Mouse (Mus musculus) heart, embryonic 16.5 days (tissue): ENCODE data around the gene Ttc8. TPM values are rescaled to one million over a fixed set of nuclear protein-coding genes. Genes with fewer than 3 reads are reported as not detected.
A peak's percentile ranks its signal among the peaks of the same experiment; 100 is the strongest.
"Not testable (repeated sequence)": the region's sequence is repeated elsewhere in the genome, so short reads cannot be mapped to it uniquely, and the experiment has no call there.

Experiments
- ATAC-seq: fragments of 200-750 bp; cut with Nextera tagmentation; replicated peaks from 2 replicates; pipeline ENCODE4 v1.8.0; 2017; ENCODE audit warnings: moderate number of reproducible peaks; ENCODE audit not compliant: insufficient read depth, low FRiP score; ENCODE audit errors: extremely low read depth
- H3K27ac ChIP-seq: fragments of 300-500 bp; sonication (generic); 2 replicates; pipeline ENCODE4 v1.5.1; 2014; ENCODE audit warnings: mild to moderate bottlenecking, low read length, control low read depth, moderate library complexity
- H3K27me3 ChIP-seq: fragments of 300-500 bp; sonication (generic); 2 replicates; pipeline ENCODE4 v1.6.1; 2014; ENCODE audit warnings: low read length, mixed read lengths; ENCODE audit not compliant: control insufficient read depth, insufficient read depth
- H3K36me3 ChIP-seq: fragments of 300-500 bp; sonication (generic); 2 replicates; pipeline ENCODE4 v1.6.1; 2014; ENCODE audit not compliant: control insufficient read depth, insufficient read depth
- H3K4me1 ChIP-seq: fragments of 300-500 bp; sonication (generic); 2 replicates; pipeline ENCODE4 v1.6.1; 2014; ENCODE audit warnings: low read length, mixed read lengths; ENCODE audit not compliant: control insufficient read depth, insufficient read depth
- H3K4me2 ChIP-seq: fragments of 300-500 bp; sonication (generic); 2 replicates; pipeline ENCODE4 v1.6.1; 2014; ENCODE audit warnings: low read depth, mild to moderate bottlenecking, control low read depth, low read length
- H3K4me3 ChIP-seq: fragments of 300-500 bp; sonication (generic); 2 replicates; pipeline ENCODE4 v1.5.1; 2014; ENCODE audit warnings: mild to moderate bottlenecking, control low read depth, low read length
- H3K9ac ChIP-seq: fragments of 300-500 bp; sonication (generic); 2 replicates; pipeline ENCODE4 v1.6.1; 2014; ENCODE audit warnings: low read length, control low read depth
- H3K9me3 ChIP-seq: fragments of 300-500 bp; sonication (generic); replicated peaks from 2 replicates; pipeline ENCODE4 v1.6.1; 2016; ENCODE audit warnings: low read length; ENCODE audit not compliant: control insufficient read depth
- WGBS: fragments of 180-500 bp; shearing (Covaris S2); extraction: QIAGEN DNeasy Blood & Tissue Kit; methylation state at CpG from one replicate; pipeline ENCODE4 v1.1.7; 2014; 5-methylcytosine and 5-hydroxymethylcytosine counted together
- polyA plus RNA-seq: library from polyadenylated mRNA; unstranded; fragments of >200 nt; fragmentation: Nextera tagmentation; extraction: Ambion mirVana; gene quantifications from 2 replicates; pipeline ENCODE4 v1.2.1, GENCODE M21; 2015

Gene Ttc8
- polyA plus RNA-seq, 1 experiment from 2014 or later: 13.5 TPM

GRCm38 (mm10) chr12:98900881-98901801 lies 19.2 kb upstream of the Ttc8 start, which contains the start of gene Eml5:
Eml5 (minus strand) TSS chr12:98901484.
- Histone ChIP-seq H3K4me3 (peak within 1 kb of the TSS; percentile 87), H3K27me3 (no peaks in the 10 kb centered on the region; the same call in 1 of the 2 replicates), H3K9ac (peak within 1 kb of the TSS; percentile 84), H3K27ac (peak within 1 kb of the TSS; percentile 80), H3K36me3 (no peaks in the 10 kb centered on the region), H3K4me1 (0 out of 2 replicates have a peak, but pooled peaks cover 5% of the 10 kb centered on the region), H3K9me3 (no peaks in the 10 kb centered on the region), H3K4me2 (peak within 1 kb of the TSS; percentile 85)
- under 1% methylated on average over 95 of the region's 101 CpGs for WGBS
- ATAC-seq: peak; percentile 94

- Histone ChIP-seq H3K27me3 (no peaks in the 10 kb centered on the region; the same call in 1 of the 2 replicates), H3K9ac (no peak overlapping the region), H3K4me1 (peaks cover 5% of the 10 kb centered on the region; the same call in 1 of the 2 replicates), H3K4me3 (no peak overlapping the region), H3K9me3 (no peaks in the 10 kb centered on the region), H3K27ac (no peak overlapping the region), H3K36me3 (no peaks in the 10 kb centered on the region), H3K4me2 (no peak overlapping the region)
- WGBS: 69% methylated on average over 5 of the region's 5 CpGs
- ATAC-seq: no peak
These were observed 14.9 kb upstream of the Ttc8 start for GRCm38 (mm10) chr12:98905466-98905865.

GRCm38 (mm10) chr12:98910096-98910495 lies 10.3 kb upstream of the Ttc8 start:
- Histone ChIP-seq H3K36me3 (no peaks in the 10 kb centered on the region), H3K9ac (no peak overlapping the region), H3K4me2 (peak overlapping the region; percentile 34), H3K4me1 (peaks cover 5% of the 10 kb centered on the region; the same call in 1 of the 2 replicates), H3K27me3 (no peaks in the 10 kb centered on the region), H3K9me3 (no peaks in the 10 kb centered on the region), H3K4me3 (peak overlapping the region; percentile 10; the same call in 1 of the 2 replicates), H3K27ac (peak overlapping the region; percentile 86)
- peak; percentile 92 for ATAC-seq
- 40% methylated on average over 9 of the region's 9 CpGs for WGBS

DNA sequence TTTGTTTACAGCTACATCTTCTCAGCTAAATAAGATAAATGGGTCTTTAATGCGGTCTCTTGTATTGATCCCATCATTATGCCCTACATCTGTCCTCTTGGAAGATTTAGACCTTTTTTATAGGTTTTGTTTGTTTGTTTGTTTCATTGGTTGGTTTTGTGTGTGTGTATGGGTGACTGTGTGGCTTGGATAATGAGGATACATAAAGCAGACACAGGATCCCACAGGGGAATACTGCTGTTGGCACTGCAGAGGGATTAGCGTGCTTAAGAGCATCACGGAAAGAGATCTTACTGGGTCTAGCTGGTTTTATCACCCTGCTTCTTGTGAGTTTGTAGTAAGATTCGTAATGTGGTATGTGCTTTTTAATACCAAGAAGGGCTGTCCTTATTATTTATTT lies 10.8 kb downstream of the Ttc8 start:
- H3K4me3 ChIP-seq: no peak overlapping the region
- H3K27me3 ChIP-seq: no peaks in the 10 kb centered on the region
- H3K9me3 ChIP-seq: peaks cover 5% of the 10 kb centered on the region; the same call in 1 of the 2 replicates
- 85% methylated on average over 4 of the region's 4 CpGs for WGBS
- H3K9ac ChIP-seq: no peak overlapping the region
- no peaks in the 10 kb centered on the region for H3K36me3 ChIP-seq
- no peaks in the 10 kb centered on the region for H3K4me1 ChIP-seq
- no peak overlapping the region for H3K4me2 ChIP-seq
- no peak for ATAC-seq
- H3K27ac ChIP-seq: no peak overlapping the region

DNA sequence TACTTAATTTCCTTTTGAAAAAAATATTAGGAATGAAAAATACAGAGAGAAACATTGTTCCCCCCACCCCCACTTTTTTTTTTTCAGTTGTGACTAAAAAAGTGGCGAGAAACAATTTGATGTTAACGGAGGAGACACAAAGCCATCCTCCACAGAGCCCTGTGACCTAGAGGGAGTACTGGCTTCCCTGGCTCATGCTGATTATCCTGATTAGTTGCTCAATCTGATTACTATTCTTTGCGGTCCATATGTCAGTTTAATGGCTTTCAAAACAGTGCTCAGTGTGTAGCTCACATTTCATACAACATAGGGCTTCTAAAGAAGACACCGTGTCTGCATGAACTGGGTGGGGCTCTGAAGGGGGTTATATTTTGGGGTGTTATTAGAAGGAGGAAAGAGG lies 12.1 kb downstream of the Ttc8 start:
- no peak overlapping the region for H3K4me2 ChIP-seq
- H3K4me1 ChIP-seq: no peaks in the 10 kb centered on the region
- H3K27me3 ChIP-seq: no peaks in the 10 kb centered on the region
- H3K36me3 ChIP-seq: no peaks in the 10 kb centered on the region
- ATAC-seq: no peak
- peaks cover 5% of the 10 kb centered on the region; the same call in 1 of the 2 replicates for H3K9me3 ChIP-seq
- no peak overlapping the region for H3K27ac ChIP-seq
- WGBS: 91% methylated on average over 4 of the region's 4 CpGs
- H3K4me3 ChIP-seq: no peak overlapping the region
- no peak overlapping the region for H3K9ac ChIP-seq

DNA sequence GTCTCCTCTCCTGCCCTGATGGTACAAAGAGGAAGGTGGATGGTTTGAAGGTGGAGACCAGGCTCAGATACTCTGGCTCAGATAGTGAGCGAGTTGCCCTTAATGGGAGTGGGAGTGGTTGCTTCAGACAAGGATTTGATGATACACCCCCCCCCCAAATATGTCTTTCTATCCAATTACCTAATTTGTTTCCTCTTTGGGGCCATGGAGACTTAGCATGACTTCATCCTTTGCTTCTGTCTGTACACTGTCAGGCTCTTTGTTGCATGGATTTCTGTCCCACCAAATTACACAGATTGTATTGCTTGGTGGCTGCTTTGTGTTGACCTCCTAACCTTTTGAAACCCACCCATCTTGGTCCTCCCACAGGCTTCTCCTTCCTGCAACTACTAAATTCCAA lies 12.5 kb downstream of the Ttc8 start:
- 94% methylated on average over 1 of the region's 1 CpGs for WGBS
- H3K27ac ChIP-seq: no peak overlapping the region
- H3K27me3 ChIP-seq: no peaks in the 10 kb centered on the region
- no peak overlapping the region for H3K4me2 ChIP-seq
- H3K36me3 ChIP-seq: no peaks in the 10 kb centered on the region
- H3K4me1 ChIP-seq: no peaks in the 10 kb centered on the region
- peaks cover 5% of the 10 kb centered on the region; the same call in 1 of the 2 replicates for H3K9me3 ChIP-seq
- no peak overlapping the region for H3K9ac ChIP-seq
- ATAC-seq: no peak
- no peak overlapping the region for H3K4me3 ChIP-seq

- not testable (repeated sequence) for H3K27me3 ChIP-seq, H3K9ac ChIP-seq, H3K27ac ChIP-seq, H3K4me3 ChIP-seq, ATAC-seq, H3K4me1 ChIP-seq, H3K4me2 ChIP-seq, H3K9me3 ChIP-seq, H3K36me3 ChIP-seq
- 80% methylated on average over 5 of the region's 5 CpGs for WGBS
These were observed 30.9 kb downstream of the Ttc8 start for GRCm38 (mm10) chr12:98951295-98951694.

DNA sequence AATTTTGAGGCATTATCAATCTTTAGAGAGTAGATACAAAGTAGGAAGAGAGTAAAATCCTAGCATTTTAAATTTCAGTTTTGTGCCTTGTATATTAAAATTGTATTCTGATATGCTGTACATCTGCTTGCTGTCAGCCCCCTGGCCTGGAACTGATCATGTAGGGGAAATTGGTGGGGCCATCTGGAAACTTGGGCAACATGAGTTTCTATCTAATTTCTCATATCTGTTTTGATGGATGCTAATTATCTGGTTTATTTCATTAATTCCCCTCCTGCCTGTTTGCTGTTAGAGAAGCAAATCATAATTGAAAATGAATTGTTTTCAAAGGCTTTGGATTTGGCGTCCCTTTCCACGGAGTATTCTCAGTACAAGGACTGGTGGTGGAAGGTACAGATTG lies 36.6 kb downstream of the Ttc8 start:
- no peaks in the 10 kb centered on the region for H3K4me1 ChIP-seq

GRCm38 (mm10) chr12:98957455-98957854 lies 37.1 kb downstream of the Ttc8 start:
- Histone ChIP-seq H3K9ac (no peak overlapping the region), H3K4me3 (no peak overlapping the region), H3K27ac (no peak overlapping the region), H3K36me3 (no peaks in the 10 kb centered on the region; the same call in 1 of the 2 replicates), H3K4me2 (no peak overlapping the region), H3K4me1 (no peaks in the 10 kb centered on the region), H3K9me3 (no peaks in the 10 kb centered on the region), H3K27me3 (no peaks in the 10 kb centered on the region)
- no peak for ATAC-seq
- WGBS: 70% methylated on average over 11 of the region's 11 CpGs

More for the DNA sequence above, 36.6 kb downstream of the Ttc8 start:
- no peaks in the 10 kb centered on the region for H3K27me3 ChIP-seq
- 86% methylated on average over 2 of the region's 2 CpGs for WGBS
- ATAC-seq: no peak
- no peak overlapping the region for H3K4me3 ChIP-seq
- H3K9ac ChIP-seq: no peak overlapping the region
- H3K36me3 ChIP-seq: no peaks in the 10 kb centered on the region; the same call in 1 of the 2 replicates
- no peak overlapping the region for H3K4me2 ChIP-seq
- no peaks in the 10 kb centered on the region for H3K9me3 ChIP-seq
- no peak overlapping the region for H3K27ac ChIP-seq
